Mouse (Mus musculus) megakaryocyte, embryonic 14.5 days (primary cell): ENCODE measurements around the gene Cd84.

Experiments
- FLI1 ChIP-seq: IDR thresholded peaks from 2 replicates; pipeline ENCODE4 v1.6.1; 2012; ENCODE audit warnings: low read length, inconsistent platforms, mixed read lengths
- GATA1 ChIP-seq: IDR thresholded peaks from 3 replicates; pipeline ENCODE4 v1.6.1; 2012; ENCODE audit warnings: mixed read lengths, low read length, inconsistent platforms, borderline replicate concordance

- TF ChIP-seq GATA1 (no peak), FLI1 (no peak)
Measured at GRCm38 (mm10) chr1:171919193-171919592, 79.7 kb downstream of the Cd84 start.
